Mouse (Mus musculus) heart, adult 2 months (tissue): ENCODE measurements around the gene Egr4.

Experiments used
- CTCF ChIP-seq: fragments of 200-600 bp; IDR thresholded peaks from 2 replicates; pipeline ENCODE4 v1.8.1; 2022; ENCODE audit warnings: antibody characterized with exemption, mild to moderate bottlenecking, moderate library complexity
- EP300 ChIP-seq: fragments of 200-500 bp; IDR thresholded peaks from 2 replicates; pipeline ENCODE4 v1.6.1; 2011; ENCODE audit warnings: low read depth, low read length, control low read depth; ENCODE audit not compliant: insufficient read depth
- POLR2A ChIP-seq: fragments of 200-500 bp; IDR thresholded peaks from 2 replicates; pipeline ENCODE4 v1.6.1; 2011; ENCODE audit warnings: mild to moderate bottlenecking, low read depth, low read length, control low read depth; ENCODE audit not compliant: insufficient read depth

- TF ChIP-seq CTCF (no peak), POLR2A (no peak), EP300 (no peak)
Measured at GRCm38 (mm10) chr6:85522026-85522425, 8.6 kb upstream of the Egr4 start.
